Mouse (Mus musculus) myocyte (in vitro differentiated cells): ENCODE results near the gene Aarsd1.

Experiments used
- MAX ChIP-seq: IDR thresholded peaks from one replicate; pipeline ENCODE4 v1.6.1; 2011; ENCODE audit warnings: low read depth, mild to moderate bottlenecking, control low read depth
- POLR2A ChIP-seq: IDR thresholded peaks from one replicate; pipeline ENCODE4 v1.6.1; 2011; ENCODE audit warnings: low read depth, mild to moderate bottlenecking, control low read depth, moderate library complexity; ENCODE audit not compliant: insufficient read length
- POLR2AphosphoS2 ChIP-seq: IDR thresholded peaks from one replicate; pipeline ENCODE4 v1.6.1; 2011; ENCODE audit warnings: low read depth, control low read depth; ENCODE audit not compliant: insufficient read length
- USF1 ChIP-seq: IDR thresholded peaks from one replicate; pipeline ENCODE4 v1.6.1; 2011; ENCODE audit warnings: low read depth, mild to moderate bottlenecking, control low read depth, moderate library complexity

GRCm38 (mm10) chr11:101458217-101458616 is 40.8 kb upstream of the Aarsd1 start:
- TF ChIP-seq POLR2A (peak; percentile 17), POLR2AphosphoS2 (no peak), USF1 (no peak), MAX (no peak)
